Mouse (Mus musculus): ENCODE measurements at regions not wholly inside any gene's neighbourhood (a gene's known extent, or its start where the extent isn't known, plus 50 kb on each side); places are given as distances from the start of the nearest gene placed in this dataset.

DNA sequence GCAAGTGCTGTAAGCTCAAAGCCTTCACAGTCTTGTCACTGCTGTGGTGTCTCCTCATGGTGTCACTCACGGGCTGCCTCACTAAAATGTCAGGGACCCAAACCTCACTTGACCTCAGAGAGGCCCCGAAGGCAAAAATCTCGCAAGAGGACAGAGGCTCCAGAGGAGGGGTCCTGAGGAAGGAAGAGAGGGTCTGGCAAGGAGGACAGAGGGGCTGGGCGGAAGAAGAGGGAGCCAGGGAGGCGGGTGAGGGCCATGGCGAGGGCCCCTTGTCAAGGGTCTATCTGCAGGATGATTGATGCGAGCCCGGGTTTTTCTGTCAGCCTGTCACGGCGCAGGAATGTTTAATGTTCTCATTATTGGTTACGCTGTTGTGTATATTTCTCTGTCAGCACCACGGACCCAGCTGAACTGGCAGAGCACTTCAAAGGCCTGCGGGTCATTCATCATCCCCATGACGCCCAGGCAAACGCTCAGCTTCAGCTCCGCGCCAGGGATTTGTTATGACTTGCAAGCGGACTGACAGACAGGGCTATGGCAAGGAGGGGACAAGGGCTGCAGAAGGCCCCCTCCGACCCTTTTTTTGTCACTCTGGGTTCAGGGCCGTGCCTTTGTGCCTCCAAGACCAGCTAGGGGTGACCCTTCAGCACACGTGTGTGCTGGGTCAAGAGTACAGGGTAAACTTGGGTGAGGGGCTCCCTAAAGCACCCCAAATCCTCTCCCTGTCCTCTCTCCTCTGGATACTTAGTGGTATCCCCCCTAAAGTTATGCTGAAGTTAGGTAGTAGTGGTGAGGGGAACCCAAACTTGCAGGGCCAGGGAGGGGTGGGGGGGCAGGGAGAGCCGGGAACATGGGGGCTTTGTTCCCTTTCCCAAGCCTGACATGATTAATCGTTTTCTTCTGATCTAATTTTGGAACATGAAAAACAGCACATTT is 55.1 kb upstream of the Comtd1 start:
- no peaks in the 10 kb centered on the region for H3K79me3 ChIP-seq (ENCODE audit: low read depth)
- H3K79me2 ChIP-seq (ENCODE audit: control insufficient read depth, insufficient read depth), result no peaks in the 10 kb centered on the region
- no peaks in the 10 kb centered on the region for H3K36me3 ChIP-seq (ENCODE audit: control insufficient read depth, insufficient read depth)
- TF ChIP-seq CEBPB (IDR thresholded peaks at IDR 0.05; ENCODE audit: low read depth), result no peak
- TF ChIP-seq CTCF (IDR thresholded peaks at IDR 0.05; ENCODE audit: control insufficient read depth, insufficient read depth, insufficient read length), result no peak
- TF ChIP-seq USF1 (IDR thresholded peaks at IDR 0.05; ENCODE audit: low read depth), result no peak
- no peak for TF ChIP-seq FOSL1 (IDR thresholded peaks at IDR 0.05; ENCODE audit: insufficient read depth, low read length, poor library complexity, severe bottlenecking)
- no peak for TF ChIP-seq MAX (IDR thresholded peaks at IDR 0.05)
- TF ChIP-seq MYOD1 (IDR thresholded peaks at IDR 0.05; ENCODE audit: control insufficient read depth, insufficient read length, low read depth), result no peak
- no peak for TF ChIP-seq MYOG (IDR thresholded peaks at IDR 0.05; ENCODE audit: control insufficient read depth, extremely low read depth, insufficient read length)
- H3K27me3 ChIP-seq (ENCODE audit: control insufficient read depth, insufficient read depth, insufficient read length), result peaks cover 8% of the 10 kb centered on the region
- H3K4me3 ChIP-seq (ENCODE audit: insufficient read depth, poor library complexity, severe bottlenecking), result no peak overlapping the region
- H3ac ChIP-seq (ENCODE audit: control insufficient read depth, insufficient read length, low read depth), result no peak overlapping the region

- no peaks in the 10 kb centered on the region for H3K79me2 ChIP-seq (ENCODE audit: control insufficient read depth, insufficient read depth)
- peaks cover 13% of the 10 kb centered on the region for H3K27me3 ChIP-seq (ENCODE audit: control insufficient read depth, insufficient read depth, insufficient read length)
- no peak overlapping the region for H3ac ChIP-seq (ENCODE audit: control insufficient read depth, insufficient read length, low read depth)
- H3K36me3 ChIP-seq (ENCODE audit: control insufficient read depth, insufficient read depth), result no peaks in the 10 kb centered on the region
- TF ChIP-seq CEBPB (IDR thresholded peaks at IDR 0.05; ENCODE audit: low read depth) (no peak), CTCF (IDR thresholded peaks at IDR 0.05; ENCODE audit: control insufficient read depth, insufficient read depth, insufficient read length) (no peak), MYOD1 (IDR thresholded peaks at IDR 0.05; ENCODE audit: control insufficient read depth, insufficient read length, low read depth) (no peak), FOSL1 (IDR thresholded peaks at IDR 0.05; ENCODE audit: insufficient read depth, low read length, poor library complexity, severe bottlenecking) (no peak), USF1 (IDR thresholded peaks at IDR 0.05; ENCODE audit: low read depth) (no peak), MAX (IDR thresholded peaks at IDR 0.05) (no peak), MYOG (IDR thresholded peaks at IDR 0.05; ENCODE audit: control insufficient read depth, extremely low read depth, insufficient read length) (no peak)
- H3K4me3 ChIP-seq (ENCODE audit: insufficient read depth, poor library complexity, severe bottlenecking), result no peak overlapping the region
- no peaks in the 10 kb centered on the region for H3K79me3 ChIP-seq (ENCODE audit: low read depth)
Observed at GRCm38 (mm10) chr14:21902856-21903255, 54.1 kb upstream of the Comtd1 start.

- H3K27me3 ChIP-seq (ENCODE audit: control insufficient read depth, insufficient read depth, insufficient read length), result peaks cover 13% of the 10 kb centered on the region
- no peak overlapping the region for H3K4me3 ChIP-seq (ENCODE audit: insufficient read depth, poor library complexity, severe bottlenecking)
- H3ac ChIP-seq (ENCODE audit: control insufficient read depth, insufficient read length, low read depth), result no peak overlapping the region
- H3K79me2 ChIP-seq (ENCODE audit: control insufficient read depth, insufficient read depth), result no peaks in the 10 kb centered on the region
- no peak for TF ChIP-seq MYOD1 (IDR thresholded peaks at IDR 0.05; ENCODE audit: control insufficient read depth, insufficient read length, low read depth)
- TF ChIP-seq MYOG (IDR thresholded peaks at IDR 0.05; ENCODE audit: control insufficient read depth, extremely low read depth, insufficient read length), result no peak
- TF ChIP-seq CTCF (IDR thresholded peaks at IDR 0.05; ENCODE audit: control insufficient read depth, insufficient read depth, insufficient read length), result no peak
- no peak for TF ChIP-seq FOSL1 (IDR thresholded peaks at IDR 0.05; ENCODE audit: insufficient read depth, low read length, poor library complexity, severe bottlenecking)
- no peak for TF ChIP-seq MAX (IDR thresholded peaks at IDR 0.05)
- TF ChIP-seq CEBPB (IDR thresholded peaks at IDR 0.05; ENCODE audit: low read depth), result no peak
- TF ChIP-seq USF1 (IDR thresholded peaks at IDR 0.05; ENCODE audit: low read depth), result no peak
- no peaks in the 10 kb centered on the region for H3K79me3 ChIP-seq (ENCODE audit: low read depth)
- no peaks in the 10 kb centered on the region for H3K36me3 ChIP-seq (ENCODE audit: control insufficient read depth, insufficient read depth)
Observed at GRCm38 (mm10) chr14:21902456-21902855, 53.7 kb upstream of the Comtd1 start.

DNA sequence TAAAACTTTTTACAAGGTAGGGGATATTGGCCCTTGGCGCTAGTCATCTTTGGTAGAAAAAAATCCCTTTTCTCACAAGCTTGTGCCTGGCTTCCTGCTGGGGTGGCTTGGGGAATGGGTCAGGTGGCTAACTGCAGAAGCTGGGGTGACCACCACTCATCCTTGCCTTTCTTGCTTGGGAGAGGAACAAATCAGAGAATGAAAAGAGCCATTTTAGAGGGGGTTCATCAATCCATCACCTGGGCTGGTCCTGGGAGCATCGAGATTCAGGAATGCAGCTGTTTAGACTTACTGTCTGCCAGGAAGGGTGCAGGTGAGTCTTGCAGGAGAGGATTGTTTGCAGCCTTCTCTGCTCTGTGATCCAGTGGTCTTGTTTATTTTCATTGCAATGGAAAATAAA is 52.2 kb upstream of the Comtd1 start:
- Histone ChIP-seq H3K79me2 (ENCODE audit: control insufficient read depth, insufficient read depth) (no peaks in the 10 kb centered on the region), H3K4me3 (ENCODE audit: insufficient read depth, poor library complexity, severe bottlenecking) (no peak overlapping the region), H3K79me3 (ENCODE audit: low read depth) (no peaks in the 10 kb centered on the region), H3K36me3 (ENCODE audit: control insufficient read depth, insufficient read depth) (no peaks in the 10 kb centered on the region), H3K27me3 (ENCODE audit: control insufficient read depth, insufficient read depth, insufficient read length) (peaks cover 13% of the 10 kb centered on the region), H3ac (ENCODE audit: control insufficient read depth, insufficient read length, low read depth) (no peak overlapping the region)
- no peak for TF ChIP-seq CEBPB (IDR thresholded peaks at IDR 0.05; ENCODE audit: low read depth)
- TF ChIP-seq MAX (IDR thresholded peaks at IDR 0.05), result no peak
- TF ChIP-seq CTCF (IDR thresholded peaks at IDR 0.05; ENCODE audit: control insufficient read depth, insufficient read depth, insufficient read length), result no peak
- no peak for TF ChIP-seq MYOD1 (IDR thresholded peaks at IDR 0.05; ENCODE audit: control insufficient read depth, insufficient read length, low read depth)

- peaks cover 13% of the 10 kb centered on the region for H3K27me3 ChIP-seq (ENCODE audit: control insufficient read depth, insufficient read depth, insufficient read length)
- H3K79me3 ChIP-seq (ENCODE audit: low read depth), result no peaks in the 10 kb centered on the region
- H3ac ChIP-seq (ENCODE audit: control insufficient read depth, insufficient read length, low read depth), result no peak overlapping the region
- H3K79me2 ChIP-seq (ENCODE audit: control insufficient read depth, insufficient read depth), result no peaks in the 10 kb centered on the region
- no peak for TF ChIP-seq FOSL1 (IDR thresholded peaks at IDR 0.05; ENCODE audit: insufficient read depth, low read length, poor library complexity, severe bottlenecking)
- TF ChIP-seq MYOD1 (IDR thresholded peaks at IDR 0.05; ENCODE audit: control insufficient read depth, insufficient read length, low read depth), result no peak
- no peak for TF ChIP-seq CTCF (IDR thresholded peaks at IDR 0.05; ENCODE audit: control insufficient read depth, insufficient read depth, insufficient read length)
- no peak for TF ChIP-seq CEBPB (IDR thresholded peaks at IDR 0.05; ENCODE audit: low read depth)
- no peak for TF ChIP-seq USF1 (IDR thresholded peaks at IDR 0.05; ENCODE audit: low read depth)
- TF ChIP-seq MAX (IDR thresholded peaks at IDR 0.05), result no peak
- no peak for TF ChIP-seq MYOG (IDR thresholded peaks at IDR 0.05; ENCODE audit: control insufficient read depth, extremely low read depth, insufficient read length)
- no peak overlapping the region for H3K4me3 ChIP-seq (ENCODE audit: insufficient read depth, poor library complexity, severe bottlenecking)
- H3K36me3 ChIP-seq (ENCODE audit: control insufficient read depth, insufficient read depth), result no peaks in the 10 kb centered on the region
Observed at GRCm38 (mm10) chr14:21900516-21900915, 51.7 kb upstream of the Comtd1 start.

Data from C2C12 (cell line).